Mouse (Mus musculus) heart, postnatal 0 days (tissue): ENCODE measurements at regions not wholly inside any gene's neighbourhood (a gene's known extent, or its start where the extent isn't known, plus 50 kb on each side); places are given as distances from the start of the nearest gene placed in this dataset.

ENCODE experiments used
- CTCF ChIP-seq: IDR thresholded peaks from 2 replicates; pipeline ENCODE4 v1.5.1; 2016; ENCODE audit warnings: antibody characterized with exemption, control low read depth, low read depth
- EP300 ChIP-seq: IDR thresholded peaks from 2 replicates; pipeline ENCODE4 v1.6.1; 2016; ENCODE audit warnings: antibody characterized with exemption, low read depth

- TF ChIP-seq CTCF = no peak
- TF ChIP-seq EP300 = no peak
These were observed 134.5 kb downstream of the Cand1 start for GRCm38 (mm10) chr10:119105279-119105881.
